Mouse (Mus musculus) erythroblast, embryonic 14.5 days (primary cell): ENCODE results near the gene Hmgn2.

Source experiments
- GATA1 ChIP-seq: IDR thresholded peaks from 2 replicates; pipeline ENCODE4 v1.6.1; 2012; ENCODE audit warnings: low read length, inconsistent platforms, mixed read lengths
- TAL1 ChIP-seq: IDR thresholded peaks from 3 replicates; pipeline ENCODE4 v1.6.1; 2012; ENCODE audit warnings: low read length, inconsistent platforms, mixed read lengths

GRCm38 (mm10) chr4:133925204-133925603, 43.2 kb downstream of the Hmgn2 start:
- TF ChIP-seq GATA1 (no peak), TAL1 (no peak)
